Mouse (Mus musculus): Measurements from ENCODE around the gene Dhx8. TPM values are rescaled to one million over a fixed set of nuclear protein-coding genes. Genes with fewer than 3 reads are reported as not detected.

Dhx8 gene
- polyA plus RNA-seq, 1 experiment: 8.0 TPM

- WGBS: 19% methylated on average over 9 of the region's 9 CpGs
- H3K36me3 ChIP-seq (ENCODE audit: control insufficient read depth, insufficient read depth, low read length): no peaks in the 10 kb centered on the region
- no peak overlapping the region for H3K27ac ChIP-seq (ENCODE audit: insufficient read depth, low read depth, low read length)
- H3K4me1 ChIP-seq (ENCODE audit: control insufficient read depth, insufficient read depth, insufficient read length, low read length): peaks cover 6% of the 10 kb centered on the region; the same call in 1 of the 2 replicates
- H3K27me3 ChIP-seq (ENCODE audit: control insufficient read depth, insufficient read depth, low read length): no peaks in the 10 kb centered on the region
- no peak overlapping the region for H3K4me3 ChIP-seq (ENCODE audit: low read depth, low read length)
- TF ChIP-seq POLR2A (IDR thresholded peaks at IDR 0.05; ENCODE audit: low read depth, low read length) (no peak), CTCF (IDR thresholded peaks at IDR 0.05; ENCODE audit: extremely low read depth, insufficient read length, insufficient replicate concordance, low read depth, low read length) (no peak)
Observed at GRCm38 (mm10) chr11:101712811-101713210, 19.9 kb upstream of the Dhx8 start.

DNA sequence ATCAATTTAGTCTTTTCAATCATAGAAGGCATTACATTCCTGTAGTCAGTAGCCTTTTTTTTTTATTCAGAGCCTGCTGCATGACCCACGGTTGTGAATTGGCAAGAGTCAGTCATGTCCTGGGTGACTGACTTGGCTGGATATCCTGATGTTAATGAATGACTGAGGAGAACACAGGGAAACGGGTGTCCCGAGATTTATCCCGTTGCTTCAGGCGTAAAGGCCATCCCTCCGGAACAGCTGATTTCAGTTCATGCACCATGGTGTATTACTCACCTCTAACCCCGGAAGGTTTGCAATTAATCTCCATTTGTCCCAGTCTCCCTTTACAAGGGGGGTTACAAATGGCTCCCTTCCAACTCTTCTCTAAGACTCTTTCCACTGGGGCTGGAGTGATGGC is 18.7 kb upstream of the Dhx8 start:
- H3K27me3 ChIP-seq (ENCODE audit: control insufficient read depth, insufficient read depth, low read length): no peaks in the 10 kb centered on the region
- WGBS: 23% methylated on average over 7 of the region's 7 CpGs
- no peak for TF ChIP-seq CTCF (IDR thresholded peaks at IDR 0.05; ENCODE audit: extremely low read depth, insufficient read length, insufficient replicate concordance, low read depth, low read length)
- no peak for TF ChIP-seq POLR2A (IDR thresholded peaks at IDR 0.05; ENCODE audit: low read depth, low read length)
- no peaks in the 10 kb centered on the region for H3K36me3 ChIP-seq (ENCODE audit: control insufficient read depth, insufficient read depth, low read length)
- no peak overlapping the region for H3K27ac ChIP-seq (ENCODE audit: insufficient read depth, low read depth, low read length)
- H3K4me3 ChIP-seq (ENCODE audit: low read depth, low read length): no peak overlapping the region
- H3K4me1 ChIP-seq (ENCODE audit: control insufficient read depth, insufficient read depth, insufficient read length, low read length): peaks cover 6% of the 10 kb centered on the region; the same call in 1 of the 2 replicates

DNA sequence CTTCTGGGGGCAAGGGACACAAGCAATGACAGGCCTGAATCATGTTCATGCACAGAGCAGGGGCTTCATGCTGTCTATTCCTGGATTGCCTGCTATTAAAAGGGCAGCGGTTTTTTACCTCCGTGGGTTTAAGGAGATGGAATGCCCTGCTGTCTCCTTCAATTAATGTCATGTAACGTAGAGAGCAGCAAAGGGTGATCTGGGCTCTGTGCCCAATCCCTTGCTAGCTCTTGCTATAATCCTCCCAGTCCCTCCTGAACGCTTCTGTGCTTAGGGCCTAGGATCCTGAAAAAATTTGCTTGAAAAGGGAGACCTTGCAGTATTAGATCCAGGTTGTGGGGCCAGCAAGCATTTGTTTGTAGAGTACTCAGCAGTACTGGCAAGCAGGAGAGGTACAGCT is 14.4 kb upstream of the Dhx8 start:
- H3K27me3 ChIP-seq (ENCODE audit: control insufficient read depth, insufficient read depth, low read length): no peaks in the 10 kb centered on the region
- no peak overlapping the region for H3K27ac ChIP-seq (ENCODE audit: insufficient read depth, low read depth, low read length)
- WGBS: 67% methylated on average over 4 of the region's 4 CpGs
- TF ChIP-seq POLR2A (IDR thresholded peaks at IDR 0.05; ENCODE audit: low read depth, low read length): no peak
- no peak for TF ChIP-seq CTCF (IDR thresholded peaks at IDR 0.05; ENCODE audit: extremely low read depth, insufficient read length, insufficient replicate concordance, low read depth, low read length)
- no peaks in the 10 kb centered on the region for H3K36me3 ChIP-seq (ENCODE audit: control insufficient read depth, insufficient read depth, low read length)
- H3K4me3 ChIP-seq (ENCODE audit: low read depth, low read length): no peak overlapping the region
- H3K4me1 ChIP-seq (ENCODE audit: control insufficient read depth, insufficient read depth, insufficient read length, low read length): no peaks in the 10 kb centered on the region

- Histone ChIP-seq H3K4me3 (ENCODE audit: low read depth, low read length) (no peak overlapping the region), H3K27ac (ENCODE audit: insufficient read depth, low read depth, low read length) (no peak overlapping the region), H3K4me1 (ENCODE audit: control insufficient read depth, insufficient read depth, insufficient read length, low read length) (no peaks in the 10 kb centered on the region), H3K36me3 (ENCODE audit: control insufficient read depth, insufficient read depth, low read length) (no peaks in the 10 kb centered on the region), H3K27me3 (ENCODE audit: control insufficient read depth, insufficient read depth, low read length) (no peaks in the 10 kb centered on the region)
- TF ChIP-seq CTCF (IDR thresholded peaks at IDR 0.05; ENCODE audit: extremely low read depth, insufficient read length, insufficient replicate concordance, low read depth, low read length) (no peak), POLR2A (IDR thresholded peaks at IDR 0.05; ENCODE audit: low read depth, low read length) (no peak)
- 62% methylated on average over 21 of the region's 21 CpGs for WGBS
Observed at GRCm38 (mm10) chr11:101719986-101720520, 12.7 kb upstream of the Dhx8 start.

DNA sequence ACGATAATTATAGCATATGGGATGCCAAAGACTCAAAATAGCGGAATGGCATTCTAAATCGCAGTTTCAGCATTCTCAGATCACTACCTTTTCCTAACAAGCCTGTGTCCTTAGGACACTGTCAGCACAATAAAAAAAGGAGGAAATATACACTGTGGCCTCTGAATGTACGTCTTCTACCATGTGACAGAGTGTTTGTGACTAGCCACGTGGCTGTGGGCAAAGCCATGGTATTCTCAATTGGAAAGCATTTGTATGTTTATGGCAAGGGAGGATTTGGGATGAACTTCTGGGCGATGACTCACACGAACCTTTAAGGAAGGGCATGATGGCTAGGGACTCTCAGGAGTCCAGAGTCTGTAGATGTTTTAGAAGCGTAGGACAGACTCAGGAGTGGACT is 7.7 kb upstream of the Dhx8 start:
- no peak overlapping the region for H3K27ac ChIP-seq (ENCODE audit: insufficient read depth, low read depth, low read length)
- no peaks in the 10 kb centered on the region for H3K27me3 ChIP-seq (ENCODE audit: control insufficient read depth, insufficient read depth, low read length)
- no peak overlapping the region for H3K4me3 ChIP-seq (ENCODE audit: low read depth, low read length)
- 47% methylated on average over 8 of the region's 8 CpGs for WGBS
- H3K4me1 ChIP-seq (ENCODE audit: control insufficient read depth, insufficient read depth, insufficient read length, low read length): no peaks in the 10 kb centered on the region
- no peaks in the 10 kb centered on the region for H3K36me3 ChIP-seq (ENCODE audit: control insufficient read depth, insufficient read depth, low read length)
- TF ChIP-seq CTCF (IDR thresholded peaks at IDR 0.05; ENCODE audit: extremely low read depth, insufficient read length, insufficient replicate concordance, low read depth, low read length) (no peak), POLR2A (IDR thresholded peaks at IDR 0.05; ENCODE audit: low read depth, low read length) (no peak)

DNA sequence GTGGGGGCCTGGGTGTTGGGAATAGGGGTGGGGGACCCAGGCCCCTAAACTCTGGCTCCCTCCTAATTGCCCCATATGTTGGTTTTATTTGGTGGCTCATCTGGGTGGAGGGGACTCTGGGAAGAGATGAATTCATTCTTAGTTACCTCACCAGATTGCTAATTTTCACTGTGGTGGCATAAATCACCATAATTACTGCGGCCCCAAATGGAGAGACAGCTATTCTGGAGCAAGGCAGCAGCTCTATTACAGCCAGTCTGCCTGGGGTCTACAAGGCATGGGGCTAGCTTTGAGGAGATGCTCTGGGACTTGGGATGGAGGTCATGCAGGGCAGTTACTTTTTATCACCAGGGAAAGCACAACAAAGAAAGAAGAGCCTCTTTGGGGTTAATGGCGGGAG is 6.0 kb upstream of the Dhx8 start:
- Histone ChIP-seq H3K36me3 (ENCODE audit: control insufficient read depth, insufficient read depth, low read length) (no peaks in the 10 kb centered on the region), H3K27me3 (ENCODE audit: control insufficient read depth, insufficient read depth, low read length) (no peaks in the 10 kb centered on the region), H3K27ac (ENCODE audit: insufficient read depth, low read depth, low read length) (no peak overlapping the region), H3K4me1 (ENCODE audit: control insufficient read depth, insufficient read depth, insufficient read length, low read length) (no peaks in the 10 kb centered on the region), H3K4me3 (ENCODE audit: low read depth, low read length) (no peak overlapping the region)
- 84% methylated on average over 2 of the region's 2 CpGs for WGBS
- TF ChIP-seq POLR2A (IDR thresholded peaks at IDR 0.05; ENCODE audit: low read depth, low read length) (no peak), CTCF (IDR thresholded peaks at IDR 0.05; ENCODE audit: extremely low read depth, insufficient read length, insufficient replicate concordance, low read depth, low read length) (no peak)

DNA sequence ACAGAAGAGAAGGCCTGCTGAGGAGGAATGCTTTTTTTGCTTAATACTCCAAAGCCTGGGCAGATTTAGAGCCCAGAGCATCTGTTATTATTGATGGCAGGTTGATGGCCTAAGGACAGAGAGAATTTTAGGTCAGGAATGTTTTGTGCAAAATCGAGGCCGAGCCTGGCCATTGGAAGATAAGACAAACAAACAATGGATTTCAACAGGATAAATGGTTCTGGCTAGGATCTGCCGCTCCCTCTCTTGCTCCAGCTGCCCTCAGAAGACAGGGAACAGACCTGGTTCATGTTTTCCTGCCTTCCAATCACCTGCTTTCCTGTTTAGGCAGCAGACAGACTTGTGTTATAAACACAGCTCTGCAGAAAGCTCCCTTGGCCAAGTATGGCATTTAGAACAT is 3.4 kb upstream of the Dhx8 start:
- no peaks in the 10 kb centered on the region for H3K27me3 ChIP-seq (ENCODE audit: control insufficient read depth, insufficient read depth, low read length)
- no peak for TF ChIP-seq CTCF (IDR thresholded peaks at IDR 0.05; ENCODE audit: extremely low read depth, insufficient read length, insufficient replicate concordance, low read depth, low read length)
- no peak for TF ChIP-seq POLR2A (IDR thresholded peaks at IDR 0.05; ENCODE audit: low read depth, low read length)
- H3K4me3 ChIP-seq (ENCODE audit: low read depth, low read length): no peak overlapping the region
- no peak overlapping the region for H3K27ac ChIP-seq (ENCODE audit: insufficient read depth, low read depth, low read length)
- no peaks in the 10 kb centered on the region for H3K36me3 ChIP-seq (ENCODE audit: control insufficient read depth, insufficient read depth, low read length)
- 23% methylated on average over 3 of the region's 3 CpGs for WGBS
- H3K4me1 ChIP-seq (ENCODE audit: control insufficient read depth, insufficient read depth, insufficient read length, low read length): peaks cover 3% of the 10 kb centered on the region; the same call in 1 of the 2 replicates
